Mouse (Mus musculus): ENCODE data around the gene Zmiz1.

Zmiz1 gene

DNA sequence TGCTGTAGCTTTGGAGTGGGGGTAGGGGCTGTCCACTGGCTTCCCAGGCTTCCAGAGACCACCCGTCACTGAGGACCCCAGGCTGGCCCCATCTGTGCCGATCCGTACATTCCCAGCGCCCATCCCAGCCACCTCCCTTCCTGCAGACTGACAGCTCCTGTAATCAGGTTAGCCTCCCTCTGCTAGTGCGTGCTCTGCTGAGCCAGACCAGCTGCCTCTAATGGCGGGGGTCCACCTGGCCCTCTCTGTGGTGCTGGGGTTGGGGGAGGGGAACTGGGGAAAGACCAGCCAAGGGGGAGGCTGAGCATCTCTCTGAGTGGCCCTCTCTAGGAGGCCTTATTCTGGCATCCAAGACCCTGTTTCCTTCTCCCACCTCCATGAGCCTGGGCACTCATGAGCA, 53.8 kb downstream of the Zmiz1 start:
- no peak for DNase-seq (ENCODE audit: low spot score in 2 of 2)

DNA sequence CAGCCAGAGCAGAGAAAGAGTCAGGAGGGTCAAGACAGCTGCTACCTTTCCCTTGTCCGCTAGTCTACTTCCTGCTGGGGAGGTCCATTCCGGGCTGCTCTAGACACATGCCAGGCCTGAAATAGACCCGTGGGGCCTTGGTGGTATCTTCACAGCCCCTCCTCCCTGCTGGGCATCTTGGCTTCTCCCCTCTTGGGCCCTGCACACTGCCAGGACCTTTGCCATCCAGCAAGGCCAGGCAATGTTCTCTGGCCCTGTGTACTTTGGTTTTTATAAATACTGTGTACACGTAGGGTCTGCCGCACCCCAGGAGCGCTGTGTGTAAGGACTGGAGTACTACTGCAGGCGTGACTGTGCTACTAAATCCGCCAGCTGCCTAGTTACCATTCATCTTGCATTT, 54.5 kb downstream of the Zmiz1 start:
- DNase-seq (ENCODE audit: low spot score in 2 of 2), result no peak

DNA sequence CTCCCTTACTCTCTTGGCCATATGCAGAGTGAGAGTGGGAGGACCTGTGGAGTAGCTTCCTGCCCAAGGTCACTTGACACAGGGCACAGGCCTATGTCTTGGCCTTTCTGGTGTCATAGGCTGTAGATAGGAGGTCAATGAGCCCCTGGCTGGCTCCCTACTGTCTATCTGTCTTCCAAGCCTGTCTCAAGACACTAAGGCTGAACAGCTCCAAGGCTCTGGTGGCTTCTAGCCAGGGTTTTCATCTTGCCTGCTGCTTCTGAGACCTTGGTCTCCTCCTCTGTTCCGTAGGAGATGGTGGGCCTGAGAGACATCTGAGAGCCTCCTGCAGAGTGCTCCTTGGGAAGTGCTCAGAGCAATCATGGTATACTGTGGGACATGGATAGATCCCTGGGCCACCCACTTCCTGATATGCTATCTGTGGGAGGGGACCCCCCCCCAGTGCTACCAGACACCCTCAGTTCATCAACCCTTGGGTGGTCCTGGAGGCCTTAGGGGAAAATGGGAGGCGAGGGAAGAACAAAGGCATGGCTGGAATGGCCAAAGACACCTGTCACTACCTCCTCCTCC, 56.0 kb downstream of the Zmiz1 start:
- DNase-seq (ENCODE audit: low spot score in 2 of 2), result no peak

DNA sequence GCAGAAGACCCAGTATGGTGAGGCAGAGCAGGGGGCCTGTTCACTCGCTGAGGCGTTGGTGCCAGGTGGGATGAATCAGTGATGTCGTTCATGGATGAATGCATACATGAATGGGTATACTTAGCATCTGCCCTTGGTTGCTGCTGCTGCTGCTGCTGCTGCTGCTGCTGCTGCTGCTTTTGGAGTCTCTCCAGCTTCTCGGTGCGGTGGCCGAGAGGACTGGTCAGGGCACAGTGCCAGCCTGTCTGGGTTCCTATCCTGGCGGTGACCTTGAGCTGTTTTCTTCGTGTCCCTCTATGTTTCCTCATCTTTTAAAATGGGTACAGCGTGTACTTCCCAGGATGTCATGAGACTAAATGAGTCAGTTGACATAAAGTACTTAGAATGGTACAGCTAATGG, 56.9 kb downstream of the Zmiz1 start:
- DNase-seq (ENCODE audit: low spot score in 2 of 2), result no peak

DNA sequence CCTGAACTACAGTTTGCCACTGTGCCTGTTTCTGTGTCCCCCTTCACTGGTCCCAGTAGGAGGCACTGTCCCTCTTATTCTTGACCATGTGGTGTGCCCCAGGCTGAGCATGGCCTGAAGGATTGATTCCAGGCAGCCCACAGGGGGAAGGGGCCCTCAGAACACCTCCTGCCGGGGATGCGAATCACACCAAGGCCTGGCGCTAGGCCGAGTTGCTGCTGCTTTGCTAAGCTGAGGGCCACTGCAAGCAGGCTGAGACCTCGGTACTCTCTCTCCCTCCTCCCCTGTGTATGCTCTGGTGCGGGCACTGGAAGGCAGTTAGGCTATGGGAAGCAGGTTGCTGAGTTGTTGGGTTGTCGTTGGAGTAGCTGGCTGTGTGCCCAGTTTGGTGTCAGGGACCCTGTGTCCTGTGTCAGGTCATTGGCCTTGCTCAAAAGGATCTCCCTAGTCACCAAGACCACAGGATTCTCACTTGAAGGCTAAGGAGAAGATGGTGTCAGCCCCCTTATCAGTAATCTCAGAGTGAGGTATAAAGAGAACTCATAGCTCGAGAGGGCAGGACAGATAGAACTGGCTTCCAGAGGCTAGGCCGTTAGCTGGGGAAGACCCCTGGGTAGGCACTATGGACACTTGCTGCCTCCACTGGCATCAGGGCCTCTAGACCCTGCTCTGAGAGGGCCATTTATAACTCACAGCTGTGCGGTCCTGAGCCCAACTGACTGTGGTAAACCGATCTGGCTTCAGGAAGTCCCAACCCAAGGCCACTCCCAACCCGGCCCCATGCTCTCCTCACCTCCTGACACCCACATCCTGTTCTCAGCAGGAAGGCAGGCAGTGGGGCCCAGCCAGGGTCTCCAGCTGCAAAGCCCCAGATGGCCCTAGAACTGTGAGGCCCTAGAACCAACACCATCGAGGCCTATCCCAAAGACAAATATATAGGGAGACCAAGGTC, 57.9 kb downstream of the Zmiz1 start:
- no peak for DNase-seq (ENCODE audit: low spot score in 2 of 2)

DNA sequence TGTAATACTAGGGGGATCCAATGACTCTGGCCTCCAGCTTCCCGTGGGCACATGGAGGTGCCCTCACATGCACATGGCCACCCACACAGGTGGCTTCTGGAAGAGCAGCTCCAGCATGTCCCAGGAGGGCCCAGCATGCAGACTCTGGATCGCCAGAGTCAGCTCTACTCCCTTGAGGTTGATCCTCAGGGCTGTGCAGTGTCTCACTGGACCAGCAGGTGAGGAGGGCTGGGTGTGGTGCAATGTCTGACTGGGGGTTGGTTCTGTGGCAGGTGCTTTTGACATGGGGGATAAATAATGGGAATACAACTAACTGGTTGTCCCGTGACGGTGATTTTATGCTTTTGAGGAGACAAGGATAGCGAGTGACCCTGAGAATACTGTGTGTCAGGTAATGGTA, 59.7 kb downstream of the Zmiz1 start:
- no peak for DNase-seq (ENCODE audit: low spot score in 2 of 2)

DNA sequence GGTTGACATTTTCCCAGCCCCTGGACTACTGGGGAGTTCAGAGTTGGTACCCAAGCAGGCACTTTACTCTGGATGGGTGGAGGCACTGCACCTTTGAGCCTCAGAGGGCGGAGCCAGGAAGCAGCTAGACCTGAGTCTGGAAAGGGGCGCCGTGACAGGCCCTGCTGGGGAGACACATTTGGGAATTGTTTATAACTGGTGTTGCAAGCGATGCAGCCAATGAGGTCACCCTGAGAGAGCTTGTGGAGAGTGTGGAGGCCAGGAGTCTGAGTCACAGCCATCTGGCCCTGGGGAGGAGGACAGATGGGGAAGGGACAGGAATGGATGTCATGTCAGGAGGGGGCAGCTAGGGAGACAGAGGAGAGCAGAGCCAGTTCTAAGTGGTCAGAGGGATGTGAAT, 60.7 kb downstream of the Zmiz1 start:
- no peak for DNase-seq (ENCODE audit: low spot score in 2 of 2)

DNA sequence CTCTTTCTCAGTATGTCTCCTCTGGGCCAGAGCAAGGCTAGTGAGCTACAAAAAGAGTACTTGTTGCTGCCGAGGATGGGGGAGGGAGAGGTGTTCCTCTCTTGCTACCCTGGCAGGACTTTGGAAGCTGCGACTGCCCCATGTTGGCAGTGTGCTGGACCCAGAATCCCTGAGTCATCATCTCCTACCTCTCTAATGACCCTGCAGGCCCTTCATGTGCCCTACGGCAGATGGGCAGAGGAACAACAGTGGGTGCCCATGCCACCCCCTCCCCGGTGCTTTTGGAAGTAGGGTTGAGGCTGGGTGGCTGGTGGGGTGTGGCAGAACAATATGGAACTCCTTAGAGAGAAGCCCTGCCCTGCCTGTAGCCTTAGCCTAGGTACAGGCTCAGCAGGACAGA, 61.6 kb downstream of the Zmiz1 start:
- DNase-seq (ENCODE audit: low spot score in 2 of 2), result no peak

DNA sequence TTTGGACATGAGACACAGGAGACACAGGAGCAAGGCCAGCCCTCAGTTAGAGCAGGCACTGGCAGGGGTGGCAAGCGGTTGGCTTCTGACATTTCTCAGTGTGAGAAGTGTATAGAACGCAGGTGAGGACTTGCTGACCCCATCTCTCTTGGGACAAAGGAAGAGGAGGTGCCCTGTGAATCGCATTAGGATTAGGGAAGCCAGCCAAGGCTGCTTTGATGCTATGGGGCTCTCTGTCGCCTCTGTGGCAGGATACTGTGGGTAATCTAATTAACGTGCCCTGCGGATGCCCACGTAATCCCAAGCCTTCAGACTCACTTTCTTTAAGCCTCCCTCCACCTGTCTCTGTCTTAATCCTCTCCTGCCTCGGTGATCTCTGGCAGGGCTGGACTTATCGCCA, 62.0 kb downstream of the Zmiz1 start:
- DNase-seq (ENCODE audit: low spot score in 2 of 2), result no peak

DNA sequence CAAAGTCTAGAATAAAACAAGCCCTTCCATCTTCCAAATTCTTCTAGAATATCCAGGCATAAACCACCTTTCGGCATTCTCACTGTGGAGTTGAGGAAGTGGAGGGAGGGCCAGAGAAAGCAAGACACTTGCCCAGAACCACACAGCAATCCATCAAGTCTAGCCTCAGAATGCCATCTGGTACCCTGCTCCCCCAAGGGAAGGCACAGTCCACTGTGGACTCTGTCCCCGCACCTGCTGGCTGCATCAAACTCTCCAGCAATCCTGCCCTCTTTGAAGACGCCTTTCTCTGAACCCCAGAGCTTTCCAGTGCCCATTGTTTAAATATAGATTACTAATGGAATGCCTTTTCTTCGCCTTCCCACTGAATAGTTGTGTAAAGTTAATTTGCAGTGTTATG, 62.5 kb downstream of the Zmiz1 start:
- no peak for DNase-seq (ENCODE audit: low spot score in 2 of 2)

DNA sequence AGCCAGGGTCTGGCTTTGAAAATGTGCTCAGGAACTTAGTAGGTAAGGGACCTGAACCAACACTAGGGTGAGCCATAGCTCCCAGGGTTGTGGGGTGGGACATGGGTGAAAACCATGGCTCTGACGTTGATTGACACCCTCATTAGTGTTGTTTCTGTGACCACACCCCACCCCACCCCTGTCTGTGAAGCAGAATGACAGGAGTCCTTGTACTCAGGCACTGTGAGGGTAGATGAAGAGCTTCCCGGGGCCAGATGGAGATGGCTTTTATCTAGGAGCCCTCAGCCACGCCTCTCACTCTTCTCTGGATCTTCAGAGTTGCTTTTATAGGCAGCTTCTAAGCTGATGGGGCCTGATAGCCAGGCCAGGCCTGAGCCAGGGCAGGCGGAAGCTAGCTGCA, 63.4 kb downstream of the Zmiz1 start:
- no peak for DNase-seq (ENCODE audit: low spot score in 2 of 2)

DNA sequence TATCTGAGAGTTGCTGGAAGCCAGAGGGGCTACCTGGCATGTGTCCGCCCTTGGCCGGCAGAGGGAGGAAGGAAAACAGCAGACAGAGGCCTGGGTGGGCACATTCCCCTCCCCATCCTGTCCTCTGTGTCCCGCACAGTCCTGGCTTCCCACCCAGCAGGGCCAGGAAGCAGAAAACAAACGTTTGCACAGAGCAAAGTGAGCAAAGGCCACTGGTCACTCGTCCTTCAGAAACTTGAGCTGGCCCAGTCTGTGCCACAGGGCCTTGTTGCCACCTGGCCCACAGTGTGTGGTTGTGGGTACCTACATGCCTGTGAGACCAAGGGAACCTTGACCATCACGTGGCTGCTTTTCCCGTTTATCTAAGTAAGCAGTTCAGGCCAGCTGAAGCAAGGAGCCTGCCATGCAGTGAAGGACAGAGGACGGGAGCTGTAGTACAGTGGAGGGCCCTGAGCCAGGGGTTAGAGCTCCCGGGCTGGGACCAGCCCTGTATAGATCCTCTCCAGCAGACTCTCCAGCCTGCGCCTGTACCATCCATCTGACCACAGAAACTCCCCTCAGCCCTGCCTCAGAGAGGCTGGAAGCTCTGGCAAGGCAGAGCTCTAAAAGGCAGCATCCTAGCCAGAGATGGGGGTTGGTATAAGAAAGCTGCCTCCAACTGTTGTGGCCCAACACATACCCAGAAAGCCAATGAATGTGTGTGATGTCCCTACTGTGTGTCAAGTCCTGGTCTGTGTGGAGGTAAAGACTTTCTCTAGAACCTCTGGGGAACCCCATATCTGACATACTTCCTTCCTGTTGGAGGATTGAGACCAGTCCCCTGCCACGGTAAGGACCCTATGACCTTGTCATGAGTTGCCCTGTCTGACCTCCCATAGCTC, 64.5 kb downstream of the Zmiz1 start:
- DNase-seq (ENCODE audit: low spot score in 2 of 2), result no peak

DNA sequence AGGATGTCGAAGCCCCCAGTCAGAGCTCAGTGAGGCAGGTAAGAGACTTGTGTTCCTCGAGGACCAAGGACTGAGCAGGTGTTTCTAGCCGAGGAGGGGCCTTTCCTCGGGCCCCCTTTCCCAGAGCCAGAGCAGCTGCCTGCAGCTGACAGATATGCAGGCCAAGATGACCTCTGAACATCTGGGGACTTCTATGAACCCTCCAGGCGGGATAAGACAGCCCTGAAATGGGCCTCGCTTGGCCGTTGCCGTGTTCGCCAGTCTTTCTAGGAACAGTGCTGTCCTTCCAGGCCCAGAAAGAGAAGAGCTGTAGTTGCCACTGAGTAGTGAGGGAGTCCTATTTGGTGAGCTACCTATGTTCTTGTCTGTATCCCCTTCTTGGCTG, 65.1 kb downstream of the Zmiz1 start:
- DNase-seq (ENCODE audit: low spot score in 2 of 2), result no peak

DNA sequence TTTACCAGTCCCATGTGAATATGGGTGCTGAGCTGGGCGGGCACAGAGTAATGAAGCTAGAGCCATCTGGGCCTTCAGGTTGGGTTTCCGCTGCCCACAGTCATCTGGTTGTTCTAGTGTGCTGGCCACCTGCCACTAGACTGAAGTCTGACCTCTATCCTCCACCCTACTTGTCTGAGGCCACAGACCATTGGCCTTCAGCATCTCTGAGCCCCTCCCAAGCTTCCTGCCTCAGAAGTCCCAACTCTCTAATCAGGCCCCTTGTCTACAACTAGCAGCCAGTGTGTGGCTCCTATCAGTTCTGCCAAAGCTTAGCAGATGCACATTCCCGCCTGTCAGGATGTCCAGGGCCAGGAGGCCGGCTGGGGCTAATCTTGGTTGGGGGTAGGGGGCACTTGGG, 65.9 kb downstream of the Zmiz1 start:
- DNase-seq (ENCODE audit: low spot score in 2 of 2), result no peak

DNA sequence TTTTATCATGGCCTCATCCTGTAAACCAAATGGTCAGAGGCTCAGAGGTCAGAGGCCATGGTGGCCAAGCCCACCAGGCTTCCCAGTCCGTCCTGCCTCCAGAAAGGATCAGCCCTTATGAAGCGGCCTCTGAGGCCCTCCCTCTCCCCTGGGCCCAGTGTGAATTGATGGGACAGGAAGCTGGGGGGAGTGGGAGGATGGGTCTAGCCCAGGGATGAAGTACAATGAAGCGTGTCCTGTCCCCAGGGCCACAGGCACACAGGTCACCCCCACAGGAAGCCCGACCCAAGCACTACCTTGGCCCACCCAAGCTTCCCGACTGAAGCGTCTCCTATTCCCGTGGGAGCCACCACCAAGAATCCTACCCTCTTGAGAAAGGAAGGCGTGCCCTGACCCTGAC, 66.7 kb downstream of the Zmiz1 start:
- DNase-seq (ENCODE audit: low spot score in 2 of 2), result no peak

DNA sequence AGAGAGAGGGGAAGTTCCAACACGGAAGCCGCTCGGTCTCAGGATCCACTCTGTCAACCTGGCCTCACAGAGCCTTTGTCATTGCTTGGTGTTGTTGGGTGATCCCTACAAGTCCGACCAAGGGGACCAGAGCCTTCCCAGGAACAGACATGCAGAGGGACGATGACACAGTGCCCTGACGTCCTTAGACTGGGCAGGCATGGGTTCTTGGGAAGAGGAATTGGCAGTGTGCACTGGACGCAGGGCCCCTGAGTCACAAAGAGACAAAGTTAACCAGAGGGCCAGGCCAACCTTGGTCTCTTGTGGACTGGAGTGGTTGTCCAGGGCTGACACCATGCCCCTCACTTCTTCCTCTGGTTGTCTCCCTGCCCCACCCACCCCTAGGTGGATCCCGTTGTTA, 67.9 kb downstream of the Zmiz1 start:
- no peak for DNase-seq (ENCODE audit: low spot score in 2 of 2)

DNA sequence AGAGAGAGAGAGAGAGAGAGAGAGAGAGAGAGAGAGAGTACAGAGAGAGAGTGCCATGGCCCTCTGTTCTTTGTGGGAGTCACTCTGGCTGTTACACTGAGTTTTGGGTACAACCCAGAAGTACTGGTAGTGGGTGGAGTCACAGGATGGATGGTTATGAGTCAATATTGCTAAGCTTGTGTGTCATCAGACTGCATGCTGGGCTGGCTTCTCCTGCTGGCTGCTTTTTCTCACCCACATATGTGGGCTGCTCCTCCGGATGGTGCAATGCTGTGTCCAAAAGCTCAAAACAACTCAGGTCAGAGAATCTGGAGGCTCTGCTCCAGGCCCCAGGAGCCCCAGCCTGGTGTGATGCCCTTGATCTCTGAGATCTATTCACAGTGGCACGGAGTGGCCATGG, 68.3 kb downstream of the Zmiz1 start:
- DNase-seq (ENCODE audit: low spot score in 2 of 2), result peak; percentile 62 to 78

DNA sequence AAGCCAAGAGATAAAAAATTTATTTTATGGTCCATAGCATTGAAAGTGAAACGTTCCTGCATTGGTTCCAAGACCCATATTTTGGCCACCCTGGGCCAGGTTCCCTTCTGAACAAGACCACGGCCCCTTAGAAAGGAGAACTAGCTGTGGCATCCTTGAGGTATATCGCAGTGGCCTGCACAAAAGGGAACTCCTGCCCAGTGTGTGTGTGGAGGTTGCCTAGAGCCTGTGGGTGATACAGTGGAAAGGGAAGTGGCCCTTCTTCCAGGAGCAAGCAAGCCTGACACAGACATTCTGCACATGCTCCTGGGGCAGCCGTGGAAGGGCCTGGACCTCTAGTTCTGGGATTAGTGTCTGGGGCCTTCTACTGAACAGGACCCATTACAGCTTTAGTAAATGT, 71.4 kb downstream of the Zmiz1 start:
- DNase-seq (ENCODE audit: low spot score in 2 of 2), result no peak

DNA sequence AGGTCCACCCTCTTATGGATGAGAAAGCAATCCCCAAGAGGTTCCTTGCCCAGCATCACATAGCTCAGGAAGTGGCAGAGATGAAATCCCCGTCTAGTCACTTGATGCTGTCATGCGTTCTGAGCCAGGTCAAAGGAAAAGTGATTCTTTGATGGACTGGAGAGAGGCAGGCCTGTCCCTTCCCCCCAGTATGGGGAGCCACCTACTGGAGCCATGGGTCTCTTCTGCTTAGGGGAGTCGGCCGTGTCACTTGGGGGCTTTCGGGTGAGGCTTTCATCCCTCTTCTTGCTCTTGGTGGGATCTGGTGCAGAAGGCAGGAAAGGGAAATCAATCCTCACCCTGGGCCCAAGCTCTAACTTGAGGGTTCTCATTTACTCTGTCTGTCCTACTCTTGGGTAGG, 71.8 kb downstream of the Zmiz1 start:
- no peak for DNase-seq (ENCODE audit: low spot score in 2 of 2)

DNA sequence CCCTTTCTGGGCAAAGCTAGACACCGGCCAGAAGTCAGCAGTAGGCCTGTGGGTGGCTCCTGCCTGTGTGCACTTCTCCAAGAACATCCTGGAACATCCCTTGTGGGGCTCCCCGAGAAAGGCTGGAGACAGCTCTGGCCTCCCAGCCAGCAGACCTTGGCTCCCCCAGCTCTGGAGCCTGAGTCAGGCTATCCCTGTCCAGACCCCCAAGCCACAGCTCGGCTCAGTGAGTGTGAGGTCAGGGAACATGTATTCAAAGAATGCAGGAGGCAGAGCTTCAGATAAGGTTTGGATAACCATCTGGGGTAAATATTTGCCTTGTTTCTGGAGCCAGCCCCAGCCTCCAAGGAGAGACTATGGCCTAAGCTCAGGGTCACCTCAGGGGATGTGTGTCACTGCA, 74.0 kb downstream of the Zmiz1 start:
- DNase-seq (ENCODE audit: low spot score in 2 of 2), result no peak

DNA sequence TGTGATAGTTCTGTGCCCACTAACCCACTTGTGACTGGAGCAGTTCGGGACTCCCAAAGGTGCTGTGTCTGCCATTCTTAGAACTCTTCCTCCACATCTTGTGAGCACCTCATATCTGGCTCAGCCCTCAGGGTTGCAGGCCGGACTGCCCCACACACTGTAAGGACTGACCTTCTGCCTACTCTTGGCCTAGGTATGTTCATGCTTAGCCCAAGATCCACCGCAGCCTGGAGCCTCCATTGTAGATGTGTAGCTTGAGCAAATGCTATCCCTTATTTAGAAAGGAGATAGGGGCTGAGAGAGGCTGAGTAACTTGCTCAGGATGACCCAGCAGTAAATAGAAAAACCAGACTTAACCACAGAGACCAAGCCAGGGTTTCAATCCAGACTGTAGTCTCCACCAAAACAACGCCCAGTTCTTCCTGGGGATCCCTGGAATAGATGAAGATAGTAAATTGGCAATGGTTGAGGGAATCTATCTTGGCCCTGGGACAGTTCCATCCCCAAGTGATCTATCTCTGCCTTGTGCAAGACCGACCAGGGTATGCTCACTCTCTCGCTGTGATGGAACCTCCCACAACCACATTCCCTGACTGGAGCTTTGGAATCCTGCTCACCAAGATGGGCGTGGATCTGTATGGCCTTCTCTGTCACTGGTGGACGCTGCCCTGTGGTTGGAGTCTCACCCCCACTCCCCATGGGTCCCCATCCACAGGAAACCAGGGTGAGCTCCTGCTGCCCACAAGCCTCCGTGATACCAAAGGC, 74.8 kb downstream of the Zmiz1 start:
- no peak for DNase-seq (ENCODE audit: low spot score in 2 of 2)

DNA sequence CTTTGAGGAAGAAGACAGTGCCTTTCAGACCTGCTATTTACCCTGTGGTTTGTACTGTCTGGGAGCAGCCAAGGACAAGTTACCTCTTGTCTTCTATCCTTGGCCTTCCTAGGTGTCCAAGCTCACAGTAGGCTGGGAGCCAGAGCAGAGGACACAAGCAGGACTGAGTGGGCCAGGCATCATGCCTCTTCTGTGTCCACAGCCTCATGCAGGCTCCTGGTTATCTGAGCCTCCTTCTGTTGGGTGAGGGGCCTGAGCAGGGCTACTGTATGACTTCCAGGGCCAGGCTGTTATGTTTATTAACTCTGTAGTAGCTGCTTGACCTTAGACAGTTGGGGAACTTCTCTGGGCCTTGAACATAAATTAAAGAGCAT, 75.4 kb downstream of the Zmiz1 start:
- DNase-seq (ENCODE audit: low spot score in 2 of 2), result no peak
